Mouse (Mus musculus): ENCODE data around the gene Zfp64.

Zfp64 gene

GRCm38 (mm10) chr2:168848553-168848952, 106.8 kb downstream of the Zfp64 start:
- DNase-seq (ENCODE audit: low spot score in 2 of 2): no peak

DNA sequence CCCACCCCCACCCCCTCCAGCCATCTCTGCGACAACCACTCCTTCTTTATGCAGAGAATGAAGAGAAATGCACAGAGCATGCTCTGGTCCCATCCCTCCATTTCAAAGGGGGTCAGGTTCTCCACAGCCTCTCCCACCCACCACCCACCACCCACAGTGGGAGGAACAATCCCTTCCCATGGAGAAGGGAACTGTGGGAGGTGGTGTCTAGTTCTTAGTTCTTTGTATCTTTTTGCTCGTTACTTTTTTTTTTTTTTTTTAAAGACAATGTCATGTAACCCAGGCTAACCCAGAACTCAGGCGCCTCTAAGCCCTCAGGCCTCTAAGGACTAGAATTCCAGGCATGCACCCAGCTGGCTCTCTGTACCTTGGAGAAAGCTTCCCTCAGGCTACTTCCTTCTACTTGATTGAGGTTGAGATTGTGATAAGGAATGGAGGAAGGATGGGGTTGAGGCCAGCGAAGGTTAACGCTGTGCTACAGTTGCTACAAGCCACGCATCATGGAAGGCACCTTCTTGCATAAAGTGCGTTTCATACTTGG, 109.1 kb downstream of the Zfp64 start:
- DNase-seq (ENCODE audit: low spot score in 2 of 2): no peak

All from urinary bladder, adult 18-20 months (tissue).